Mouse (Mus musculus) kidney, postnatal 36 days (tissue): ENCODE measurements around the gene Ofcc1.

Experiments used
- DNase-seq, 2 experiments: peaks; one replicate each; pipeline ENCODE4 v3.0.0; 2021 to 2022; ENCODE audit warnings: mixed read lengths in 2 of 2

The Ofcc1 gene

DNA sequence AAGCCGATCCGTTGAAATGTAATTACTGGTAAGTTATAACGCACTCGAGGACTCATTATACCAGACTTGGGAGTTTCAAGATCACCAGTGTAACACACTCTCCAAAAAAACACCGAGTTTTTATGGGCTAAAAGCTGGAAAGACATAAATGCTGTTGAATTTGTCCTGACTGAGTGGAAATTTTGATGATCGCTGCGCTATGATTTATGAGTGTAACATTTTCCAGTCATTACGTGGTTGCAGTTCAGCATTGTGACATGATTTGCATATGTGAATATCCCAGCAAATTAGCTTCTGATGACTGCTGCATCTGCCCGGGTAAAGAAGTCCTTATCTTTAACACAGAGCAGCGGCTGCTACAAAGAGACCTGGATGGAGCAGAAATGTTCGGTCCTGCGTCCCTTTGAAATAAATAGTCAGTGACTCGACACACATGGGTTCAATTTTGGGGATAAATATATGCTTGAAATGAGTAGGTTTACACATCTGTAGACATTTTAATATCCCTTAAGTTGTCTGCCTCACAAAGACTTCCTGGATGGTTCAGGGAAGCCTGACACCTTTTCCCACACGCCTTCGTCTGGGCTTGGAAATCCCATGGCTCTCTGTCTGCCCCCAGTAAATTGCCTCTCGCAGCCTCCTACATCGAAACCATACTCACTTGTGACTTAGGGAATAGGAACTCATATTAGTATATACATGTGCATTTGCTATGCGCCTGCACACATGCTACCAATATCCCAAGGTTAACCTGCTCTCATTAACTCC is 381.8 kb downstream of the Ofcc1 start:
- no peak for DNase-seq

GRCm38 (mm10) chr13:39968349-39969016 is 392.8 kb downstream of the Ofcc1 start:
- DNase-seq: no peak

DNA sequence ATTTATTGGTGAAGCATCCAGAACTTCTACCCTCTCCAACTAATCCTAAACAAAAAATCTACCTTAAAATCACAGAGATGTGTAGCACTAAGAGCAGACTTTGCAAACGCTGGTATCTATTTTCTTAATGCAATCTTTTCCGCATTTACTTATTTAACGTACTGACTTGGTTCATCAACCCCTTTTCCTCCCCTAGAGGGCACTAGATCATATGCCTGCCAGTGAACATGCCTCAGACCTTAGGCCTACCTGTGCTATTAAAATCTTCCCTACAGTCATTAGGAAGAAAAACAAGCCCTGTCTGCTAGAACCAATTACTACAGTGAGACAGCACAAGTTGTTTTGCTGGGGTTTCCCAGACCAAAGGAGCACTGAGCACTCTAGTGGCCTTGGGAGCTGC is 404.0 kb downstream of the Ofcc1 start:
- peak; percentile 2 for DNase-seq

- DNase-seq: peak in 1 of 2 experiments; percentile 12
Observed at GRCm38 (mm10) chr13:39956017-39956416, 405.2 kb downstream of the Ofcc1 start.
